Mouse (Mus musculus) liver, postnatal 0 days (tissue): Measurements from ENCODE around the gene Wdr83. TPM values are rescaled to one million over a fixed set of nuclear protein-coding genes. Genes with fewer than 3 reads are reported as not detected.
A peak's percentile ranks its signal among the peaks of the same experiment; 100 is the strongest.
"Not testable (repeated sequence)": the region's sequence is repeated elsewhere in the genome, so short reads cannot be mapped to it uniquely, and the experiment has no call there.

Source experiments
- ATAC-seq: fragments of 200-750 bp; cut with Nextera tagmentation; 2 replicates; pipeline ENCODE4 v1.8.0; 2017; ENCODE audit warnings: mild to moderate bottlenecking, moderate library complexity
- DNase-seq: peaks from one replicate; pipeline ENCODE4 v3.0.0-alpha.2; 2016
- H3K27ac ChIP-seq: fragments of 300-500 bp; sonication (generic); 2 replicates; pipeline ENCODE4 v1.5.1; 2014; ENCODE audit warnings: antibody characterized with exemption, moderate library complexity, mild to moderate bottlenecking, low read depth
- H3K27me3 ChIP-seq: fragments of 300-500 bp; sonication (generic); 2 replicates; pipeline ENCODE4 v1.6.1; 2014; ENCODE audit warnings: low read length, control low read depth, mixed read lengths; ENCODE audit not compliant: insufficient read depth
- H3K36me3 ChIP-seq: fragments of 300-500 bp; sonication (generic); replicated peaks from 2 replicates; pipeline ENCODE4 v1.6.1; 2014; ENCODE audit warnings: mild to moderate bottlenecking, control low read depth, low read length, moderate library complexity, mixed read lengths; ENCODE audit not compliant: insufficient read depth
- H3K4me1 ChIP-seq: fragments of 300-500 bp; sonication (generic); 2 replicates; pipeline ENCODE4 v1.6.1; 2014; ENCODE audit warnings: antibody characterized with exemption, mild to moderate bottlenecking, control low read depth; ENCODE audit not compliant: insufficient read depth
- H3K4me2 ChIP-seq: fragments of 300-500 bp; sonication (generic); 2 replicates; pipeline ENCODE4 v1.6.1; 2014; ENCODE audit warnings: low read depth, mild to moderate bottlenecking, low read length, moderate library complexity, mixed read lengths
- H3K4me3 ChIP-seq: fragments of 300-500 bp; sonication (generic); 2 replicates; pipeline ENCODE4 v1.5.1; 2014; ENCODE audit warnings: low read depth, low read length
- H3K9ac ChIP-seq: fragments of 300-500 bp; sonication (generic); replicated peaks from 2 replicates; pipeline ENCODE4 v1.6.1; 2014; ENCODE audit warnings: mild to moderate bottlenecking, moderate library complexity
- H3K9me3 ChIP-seq: fragments of 300-500 bp; sonication (generic); 2 replicates; pipeline ENCODE4 v1.6.1; 2016; ENCODE audit warnings: mild to moderate bottlenecking, control low read depth, low read length, mixed read lengths
- CTCF ChIP-seq: sonication (generic); IDR thresholded peaks from 2 replicates; pipeline ENCODE4 v1.5.1; 2016; ENCODE audit warnings: antibody characterized with exemption, low read depth
- EP300 ChIP-seq: IDR thresholded peaks from 2 replicates; pipeline ENCODE4 v1.6.1; 2016; ENCODE audit warnings: antibody characterized with exemption, low read depth, mild to moderate bottlenecking
- WGBS: fragments of 180-500 bp; shearing (Covaris S2); extraction: QIAGEN DNeasy Blood & Tissue Kit; methylation state at CpG from one replicate; pipeline ENCODE4 v1.1.7; 2014; ENCODE audit not compliant: insufficient replicate concordance; 5-methylcytosine and 5-hydroxymethylcytosine counted together
- polyA plus RNA-seq: library from polyadenylated mRNA; unstranded; fragments of >200 nt; fragmentation: Nextera tagmentation; extraction: Ambion mirVana; gene quantifications from 2 replicates; pipeline ENCODE4 v1.2.1, GENCODE M21; 2015

Gene Wdr83
- polyA plus RNA-seq, 1 experiment from 2014 or later: 18.4 TPM

DNA sequence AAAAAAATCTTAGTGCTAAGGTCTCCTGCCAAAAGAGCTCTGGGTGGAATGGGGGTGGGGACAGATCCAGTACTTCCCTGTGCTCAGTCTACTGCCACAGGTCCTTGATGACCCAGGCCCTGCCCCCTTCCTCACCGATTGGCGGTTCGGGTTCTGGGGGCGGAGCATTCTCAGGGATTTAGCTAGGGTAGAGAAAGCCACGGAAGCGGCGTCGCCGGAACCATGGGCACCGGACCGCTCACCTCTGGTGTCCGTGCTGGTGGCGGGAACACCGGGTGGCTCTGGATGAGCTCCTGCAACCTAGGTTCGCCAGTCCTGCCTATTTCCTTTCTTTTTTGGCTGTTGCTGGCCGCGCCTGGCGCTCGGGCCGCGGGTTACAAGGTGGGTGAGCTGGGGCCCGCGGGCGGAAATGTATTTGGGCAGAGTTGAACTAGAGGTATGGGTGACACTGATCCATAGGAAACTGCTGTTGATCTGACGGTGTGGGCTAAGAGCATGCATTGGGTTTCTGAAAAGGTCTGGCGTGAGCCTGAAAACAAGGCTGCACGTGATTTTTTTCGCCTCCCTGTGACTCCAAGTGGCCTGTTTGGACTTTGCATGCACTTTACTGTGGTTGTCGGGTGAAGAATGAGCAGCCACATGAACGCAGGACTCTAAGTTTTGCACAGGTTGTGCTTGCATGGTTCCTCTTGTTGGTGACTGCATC lies 2.2 kb upstream of the Wdr83 start, which contains the start of gene Man2b1:
Gene Man2b1 (plus strand): TSS at position 163 of the 706 bp plus-strand sequence.
- WGBS: under 1% methylated on average over 30 of the region's 30 CpGs
- peak within 1 kb of the TSS; percentile 81 for H3K9ac ChIP-seq
- DNase-seq: peak; percentile 91
- H3K27me3 ChIP-seq: no peaks in the 10 kb centered on the region
- peaks cover 30% of the 10 kb centered on the region for H3K4me1 ChIP-seq
- peak within 1 kb of the TSS; percentile 97 for H3K4me2 ChIP-seq
- no peak for TF ChIP-seq EP300
- TF ChIP-seq CTCF: peak; percentile 24; the same call in 1 of the 2 replicates
- peak within 1 kb of the TSS; percentile 84 for H3K27ac ChIP-seq
- no peaks in the 10 kb centered on the region for H3K9me3 ChIP-seq
- H3K36me3 ChIP-seq: peaks cover 27% of the 10 kb centered on the region
- peak within 1 kb of the TSS; percentile 82 for H3K4me3 ChIP-seq
- ATAC-seq: peak; percentile 81

DNA sequence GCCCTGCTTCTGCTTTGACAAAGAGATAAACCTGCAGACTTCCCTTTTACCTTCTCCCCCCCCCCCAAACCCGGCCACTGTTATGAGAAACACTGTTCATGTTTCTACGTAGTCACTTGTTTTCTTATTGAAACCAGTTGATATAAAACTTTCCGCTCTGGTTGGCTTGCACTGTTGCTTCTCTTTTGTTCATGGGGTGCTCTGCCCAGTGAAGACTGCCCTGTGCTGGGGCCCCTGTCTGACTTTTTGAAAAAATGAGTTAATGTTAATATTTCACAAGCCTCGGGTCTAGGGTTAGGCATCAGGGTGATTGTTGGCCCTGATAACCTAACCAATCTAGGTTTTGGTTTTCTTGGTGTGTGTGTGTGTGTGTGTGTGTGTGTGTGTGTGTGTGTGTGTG lies 1.1 kb upstream of the Wdr83 start:
- peaks cover 30% of the 10 kb centered on the region for H3K4me1 ChIP-seq
- H3K4me2 ChIP-seq: peak overlapping the region; percentile 97; the same call in 1 of the 2 replicates
- H3K4me3 ChIP-seq, H3K27me3 ChIP-seq, DNase-seq, ATAC-seq, H3K9me3 ChIP-seq, H3K9ac ChIP-seq: not testable (repeated sequence)
- H3K36me3 ChIP-seq: peaks cover 17% of the 10 kb centered on the region
- 40% methylated on average over 4 of the region's 4 CpGs for WGBS
- peak overlapping the region; percentile 84 for H3K27ac ChIP-seq

DNA sequence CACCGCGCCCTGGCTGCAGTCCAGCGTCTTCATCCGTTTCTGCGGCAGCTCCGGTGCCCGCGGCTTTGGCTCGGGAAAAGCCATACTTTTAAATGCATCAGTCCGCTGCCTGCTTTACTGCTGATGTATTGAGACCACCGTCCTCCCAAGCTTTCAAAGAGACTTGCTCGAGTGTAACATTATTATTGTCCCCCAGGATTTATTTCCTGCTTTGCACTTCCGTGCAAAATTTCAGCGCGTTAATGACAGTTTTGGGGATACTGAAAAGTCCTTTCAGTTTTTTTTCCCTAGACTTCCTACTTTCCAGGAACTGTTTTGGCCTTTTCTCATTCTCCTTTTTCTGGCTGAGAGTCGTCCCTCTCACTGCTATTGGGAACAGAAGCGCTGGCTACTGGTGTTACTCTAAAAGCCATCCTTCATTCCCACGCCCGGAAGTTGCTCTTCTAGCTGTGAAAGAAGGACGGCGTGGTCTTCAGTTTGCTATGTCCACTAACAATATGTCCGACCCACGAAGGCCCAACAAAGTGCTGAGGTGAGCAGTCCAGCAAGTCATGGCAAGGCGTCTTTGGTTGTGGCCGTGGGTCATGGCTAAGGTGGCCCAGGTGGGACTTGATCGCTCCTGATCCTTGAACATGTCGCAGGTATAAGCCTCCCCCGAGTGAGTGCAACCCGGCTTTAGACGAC lies 432 bp downstream of the Wdr83 start, which contains the start of gene Wdr83os:
Gene Wdr83os (plus strand): TSS at position 209 of the 684 bp plus-strand sequence.
- H3K4me1 ChIP-seq: peaks cover 30% of the 10 kb centered on the region
- peak; percentile 43 for ATAC-seq
- H3K27ac ChIP-seq: peak within 1 kb of the TSS; percentile 84
- TF ChIP-seq EP300: 0 out of 2 replicates have a peak, but pooled peaks have one; percentile 19
- no peak for TF ChIP-seq CTCF
- H3K4me2 ChIP-seq: peak within 1 kb of the TSS; percentile 95
- no peaks in the 10 kb centered on the region for H3K27me3 ChIP-seq
- peaks cover 19% of the 10 kb centered on the region for H3K36me3 ChIP-seq
- under 1% methylated on average over 30 of the region's 30 CpGs for WGBS
- peak within 1 kb of the TSS; percentile 93 for H3K9ac ChIP-seq
- DNase-seq: peak; percentile 70
- H3K9me3 ChIP-seq: no peaks in the 10 kb centered on the region
- peak within 1 kb of the TSS; percentile 92 for H3K4me3 ChIP-seq

DNA sequence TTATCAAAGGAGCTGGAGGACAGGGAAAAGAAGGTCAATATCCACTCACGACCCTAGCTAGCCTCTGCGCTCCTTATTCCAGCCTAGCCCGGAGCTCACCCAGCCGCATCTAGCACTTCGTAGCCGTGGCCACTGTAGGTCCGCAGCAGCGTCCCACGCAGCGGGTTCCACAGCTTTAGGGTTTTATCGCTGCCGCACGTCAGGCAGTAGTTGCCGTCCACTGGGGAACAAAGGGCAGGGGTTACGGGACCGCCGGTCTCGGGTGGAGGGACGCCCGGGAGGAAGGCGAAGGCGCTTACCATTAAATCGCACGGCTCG lies 933 bp downstream of the Wdr83 start:
- under 1% methylated on average over 25 of the region's 25 CpGs for WGBS
- no peaks in the 10 kb centered on the region for H3K9me3 ChIP-seq
- H3K27ac ChIP-seq: peak overlapping the region; percentile 84
- peak; percentile 66 for DNase-seq
- TF ChIP-seq CTCF (no peak), EP300 (no peak)
- no peak for ATAC-seq
- H3K4me2 ChIP-seq: peak overlapping the region; percentile 95
- H3K4me3 ChIP-seq: peak overlapping the region; percentile 92
- no peaks in the 10 kb centered on the region for H3K27me3 ChIP-seq
- peak overlapping the region; percentile 93 for H3K9ac ChIP-seq
- peaks cover 21% of the 10 kb centered on the region for H3K36me3 ChIP-seq
- H3K4me1 ChIP-seq: peaks cover 30% of the 10 kb centered on the region

DNA sequence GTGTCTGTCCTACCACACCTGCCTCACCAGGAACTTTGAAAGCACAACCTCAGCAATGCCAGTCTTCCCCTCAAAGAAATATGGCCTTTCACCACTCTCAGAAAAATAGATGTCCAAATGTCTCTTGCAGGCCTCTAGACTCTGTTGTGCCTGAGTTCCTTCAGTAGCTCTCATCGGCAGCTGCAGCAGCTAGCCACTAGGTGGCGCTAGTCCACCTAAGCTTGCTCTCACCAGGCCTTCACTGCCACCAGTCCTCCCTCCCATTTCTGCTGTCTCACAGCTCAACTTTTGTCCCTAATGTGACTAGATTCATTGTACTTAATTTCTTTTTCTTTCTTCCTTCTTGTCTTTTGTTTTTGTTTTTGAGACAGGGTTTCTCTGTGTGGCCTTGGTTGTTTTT lies 4.1 kb downstream of the Wdr83 start:
- no peak for TF ChIP-seq EP300
- peak; percentile 99 for TF ChIP-seq CTCF
- Histone ChIP-seq H3K4me2 (no peak overlapping the region), H3K36me3 (peaks cover 35% of the 10 kb centered on the region), H3K9me3 (no peaks in the 10 kb centered on the region), H3K9ac (no peak overlapping the region), H3K4me3 (no peak overlapping the region), H3K27ac (0 out of 2 replicates have a peak overlapping the region, but pooled peaks have one; percentile 18), H3K27me3 (no peaks in the 10 kb centered on the region), H3K4me1 (peaks cover 20% of the 10 kb centered on the region)
- peak; percentile 58 for ATAC-seq
- WGBS: 0% methylated on average over 2 of the region's 2 CpGs
- peak; percentile 85 for DNase-seq

DNA sequence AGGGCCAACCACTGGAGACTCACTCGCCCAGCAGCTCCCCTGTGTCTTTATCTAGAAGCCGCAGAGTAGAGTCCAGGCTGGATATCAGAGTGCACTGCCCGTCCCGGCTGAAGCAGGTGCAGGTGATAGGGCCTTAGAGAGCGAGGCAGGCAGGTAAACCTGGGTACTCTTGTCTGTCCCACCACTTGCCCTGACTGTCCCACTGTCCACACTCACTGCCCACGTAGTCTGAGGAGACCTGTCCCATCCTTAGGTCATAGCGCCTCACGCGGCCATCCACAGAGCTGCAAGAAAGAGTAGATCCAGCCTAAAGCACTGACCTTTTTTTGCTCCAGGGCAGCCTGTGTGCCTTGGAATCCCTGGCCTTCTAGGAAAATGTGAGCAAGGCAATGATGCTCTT lies 5.1 kb downstream of the Wdr83 start:
- Histone ChIP-seq H3K4me2 (peak overlapping the region; percentile 26; the same call in 1 of the 2 replicates), H3K27me3 (no peaks in the 10 kb centered on the region), H3K36me3 (peaks cover 35% of the 10 kb centered on the region), H3K4me3 (no peak overlapping the region), H3K9me3 (no peaks in the 10 kb centered on the region), H3K4me1 (peaks cover 15% of the 10 kb centered on the region), H3K27ac (no peak overlapping the region), H3K9ac (no peak overlapping the region)
- TF ChIP-seq EP300 (0 out of 2 replicates have a peak, but pooled peaks have one; percentile 24), CTCF (peak; percentile 67)
- 68% methylated on average over 9 of the region's 9 CpGs for WGBS
- DNase-seq (peak; percentile 58), ATAC-seq (no peak)
